Mouse (Mus musculus) embryonic fibroblast, embryonic 13.5 days (primary cell): ENCODE data around the gene Wdr11. TPM values are rescaled to one million over a fixed set of nuclear protein-coding genes. Genes with fewer than 3 reads are reported as not detected.

Experiments used
- H3K27ac ChIP-seq: 2 replicates; pipeline ENCODE4 v1.5.1; 2012; ENCODE audit warnings: low read length, control low read depth, inconsistent platforms; ENCODE audit not compliant: insufficient read depth
- H3K4me1 ChIP-seq: 2 replicates; pipeline ENCODE4 v1.6.1; 2011; ENCODE audit warnings: low read length; ENCODE audit not compliant: control insufficient read depth, insufficient read depth
- H3K4me3 ChIP-seq: 2 replicates; pipeline ENCODE4 v1.5.1; 2011; ENCODE audit warnings: mild to moderate bottlenecking, control low read depth, low read length; ENCODE audit not compliant: insufficient read depth
- CTCF ChIP-seq: IDR thresholded peaks from 2 replicates; pipeline ENCODE4 v1.5.1; 2011; ENCODE audit warnings: mild to moderate bottlenecking, control low read depth, low read length, moderate library complexity, borderline replicate concordance; ENCODE audit not compliant: insufficient read depth
- POLR2A ChIP-seq: IDR thresholded peaks from 2 replicates; pipeline ENCODE4 v1.6.1; 2011; ENCODE audit warnings: low read depth, mild to moderate bottlenecking, control low read depth, low read length, moderate library complexity
- polyA plus RNA-seq: library from polyadenylated mRNA; stranded (reverse); fragments of >200 nt; gene quantifications from 2 replicates; pipeline ENCODE4 v1.2.4, GENCODE M21; 2011; ENCODE audit warnings: low read depth; ENCODE audit not compliant: missing spikeins, insufficient read length

Gene Wdr11
- polyA plus RNA-seq, 1 experiment: 43.1 TPM

- Histone ChIP-seq H3K4me1 (peaks cover 14% of the 10 kb centered on the region), H3K4me3 (no peak overlapping the region), H3K27ac (no peak overlapping the region)
- TF ChIP-seq CTCF (no peak), POLR2A (no peak)
These were observed 70.6 kb downstream of the Wdr11 start for GRCm38 (mm10) chr7:129662051-129662789.

- Histone ChIP-seq H3K4me1 (peaks cover 14% of the 10 kb centered on the region), H3K4me3 (no peak overlapping the region), H3K27ac (0 out of 2 replicates have a peak overlapping the region, but pooled peaks have one; percentile 3)
- TF ChIP-seq POLR2A: no peak
- no peak for TF ChIP-seq CTCF
These were observed 72.3 kb downstream of the Wdr11 start for GRCm38 (mm10) chr7:129663781-129664505.

- Histone ChIP-seq H3K4me3 (no peak overlapping the region), H3K4me1 (peaks cover 14% of the 10 kb centered on the region), H3K27ac (no peak overlapping the region)
- TF ChIP-seq POLR2A (no peak), CTCF (no peak)
These were observed 73.7 kb downstream of the Wdr11 start for GRCm38 (mm10) chr7:129665411-129665810.

GRCm38 (mm10) chr7:129665921-129666320 is 74.3 kb downstream of the Wdr11 start:
- no peak overlapping the region for H3K27ac ChIP-seq

GRCm38 (mm10) chr7:129666526-129666925 is 74.9 kb downstream of the Wdr11 start:
- Histone ChIP-seq H3K27ac (no peak overlapping the region), H3K4me3 (no peak overlapping the region), H3K4me1 (peaks cover 14% of the 10 kb centered on the region)
- no peak for TF ChIP-seq CTCF
- no peak for TF ChIP-seq POLR2A

More at GRCm38 (mm10) chr7:129665921-129666320, 74.3 kb downstream of the Wdr11 start:
- TF ChIP-seq POLR2A: no peak
- TF ChIP-seq CTCF: no peak
- Histone ChIP-seq H3K4me1 (peaks cover 14% of the 10 kb centered on the region), H3K4me3 (no peak overlapping the region)

GRCm38 (mm10) chr7:129670280-129670679 is 78.6 kb downstream of the Wdr11 start:
- no peak overlapping the region for H3K4me3 ChIP-seq
- no peak overlapping the region for H3K27ac ChIP-seq
- TF ChIP-seq POLR2A: no peak
- no peak for TF ChIP-seq CTCF
- H3K4me1 ChIP-seq: no peaks in the 10 kb centered on the region

- TF ChIP-seq CTCF (no peak), POLR2A (no peak)
- Histone ChIP-seq H3K4me3 (no peak overlapping the region), H3K27ac (no peak overlapping the region), H3K4me1 (no peaks in the 10 kb centered on the region)
These were observed 80.3 kb downstream of the Wdr11 start for GRCm38 (mm10) chr7:129671675-129672651.

GRCm38 (mm10) chr7:129673776-129674175 is 82.1 kb downstream of the Wdr11 start:
- H3K27ac ChIP-seq: no peak overlapping the region
- peaks cover 5% of the 10 kb centered on the region for H3K4me1 ChIP-seq
- H3K4me3 ChIP-seq: no peak overlapping the region
- no peak for TF ChIP-seq CTCF
- TF ChIP-seq POLR2A: no peak

- Histone ChIP-seq H3K4me1 (peaks cover 5% of the 10 kb centered on the region), H3K27ac (no peak overlapping the region), H3K4me3 (no peak overlapping the region)
- TF ChIP-seq POLR2A: no peak
- TF ChIP-seq CTCF: no peak
These were observed 82.9 kb downstream of the Wdr11 start for GRCm38 (mm10) chr7:129674558-129674957.
